Mouse (Mus musculus) kidney, postnatal 36 days (tissue): ENCODE measurements around the gene Vwa5b2.

Source experiments
- DNase-seq, 2 experiments: peaks; one replicate each; pipeline ENCODE4 v3.0.0; 2021 to 2022; ENCODE audit warnings: mixed read lengths in 2 of 2

Vwa5b2 gene

GRCm38 (mm10) chr16:20611357-20612227, 22.3 kb downstream of the Vwa5b2 start, which contains the start of the genes Eef1akmt4, Gm49333 and Alg3:
TSS of gene Eef1akmt4 (plus strand) at chr16:20611593.
TSS of gene Gm49333 (plus strand) at chr16:20611610.
TSS of gene Alg3 (minus strand) at chr16:20611735.
- peak; percentile 92 to 94 for DNase-seq

- DNase-seq: peak in 1 of 2 experiments; percentile 70
Observed at GRCm38 (mm10) chr16:20619541-20620398, 30.5 kb downstream of the Vwa5b2 start.

- peak in 1 of 2 experiments; percentile 2 for DNase-seq
Observed at GRCm38 (mm10) chr16:20620399-20620735, 31.1 kb downstream of the Vwa5b2 start.

GRCm38 (mm10) chr16:20620751-20621190, 31.5 kb downstream of the Vwa5b2 start:
- DNase-seq: no peak

- peak; percentile 80 to 90 for DNase-seq
Observed at GRCm38 (mm10) chr16:20621191-20621990, 32.1 kb downstream of the Vwa5b2 start, which contains the start of gene Camk2n2. TSS of gene Camk2n2 (minus strand) at chr16:20621287.

DNA sequence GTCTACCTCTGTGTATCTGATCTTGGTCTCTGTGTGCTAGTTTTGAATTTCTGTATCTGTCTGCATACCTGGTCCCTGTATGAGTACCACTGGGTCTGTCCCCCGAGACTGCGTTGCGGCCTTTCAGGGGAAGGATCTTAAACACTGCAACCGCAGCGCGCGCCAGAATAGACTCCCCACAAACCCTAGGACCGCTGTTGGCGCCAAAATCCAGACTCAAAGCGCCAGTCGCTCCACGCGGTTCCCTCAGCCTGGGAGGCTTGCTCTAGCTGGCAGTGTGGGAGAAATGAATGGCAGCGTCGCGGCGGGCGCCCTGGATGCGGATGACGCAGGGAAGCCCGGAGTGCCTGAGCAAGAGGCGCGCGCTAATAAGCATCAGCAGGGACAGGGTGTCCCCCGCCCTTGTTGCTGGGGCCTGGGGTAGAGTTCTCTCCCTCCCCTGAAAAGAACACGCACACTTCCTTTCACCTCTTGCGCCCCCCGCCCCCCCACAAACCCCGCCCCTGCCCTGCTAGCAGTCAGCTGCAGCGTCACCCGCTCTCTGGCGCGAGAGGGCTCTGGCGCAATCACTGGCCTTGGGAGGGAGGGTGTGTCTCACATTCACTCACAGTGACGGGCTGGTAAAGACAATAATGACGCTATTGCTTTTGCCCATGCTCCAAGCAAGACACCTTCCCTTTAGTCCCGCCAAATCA, 32.9 kb downstream of the Vwa5b2 start:
- peak; percentile 50 to 53 for DNase-seq

- no peak for DNase-seq
Observed at GRCm38 (mm10) chr16:20623211-20623610, 33.9 kb downstream of the Vwa5b2 start.

DNA sequence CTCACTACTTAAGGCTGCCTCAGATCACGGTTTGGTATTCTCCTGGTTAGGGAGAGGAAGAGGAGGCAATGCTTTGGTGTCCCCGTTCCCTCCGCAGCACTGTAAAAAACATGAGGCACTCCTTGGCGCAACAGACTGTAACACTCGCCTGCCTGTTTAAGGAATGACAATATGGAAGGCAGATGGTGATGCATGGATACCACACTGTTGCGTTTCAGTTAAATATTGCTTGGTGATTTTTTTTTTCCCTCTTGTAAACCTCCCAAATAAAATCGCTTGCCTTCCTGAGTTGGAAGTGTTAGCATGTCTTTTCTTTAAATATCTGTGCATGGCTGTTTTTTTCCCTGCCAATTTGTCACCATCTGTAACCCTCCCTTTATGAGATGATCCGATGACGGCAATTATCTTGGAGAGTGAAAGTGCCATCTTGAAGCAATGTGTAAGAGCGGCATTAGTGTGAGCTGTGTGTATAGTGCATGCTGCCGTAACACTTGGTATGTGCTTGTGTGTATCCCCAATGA, 39.7 kb downstream of the Vwa5b2 start:
- DNase-seq: no peak

GRCm38 (mm10) chr16:20629731-20630634, 40.7 kb downstream of the Vwa5b2 start, which contains the start of gene Ece2:
TSS of gene Ece2 (plus strand) at chr16:20629828.
- peak in 1 of 2 experiments; percentile 14 for DNase-seq

GRCm38 (mm10) chr16:20637410-20637809, 48.1 kb downstream of the Vwa5b2 start:
- DNase-seq: no peak

- DNase-seq: no peak
Observed at GRCm38 (mm10) chr16:20638367-20638766, 49.1 kb downstream of the Vwa5b2 start.

DNA sequence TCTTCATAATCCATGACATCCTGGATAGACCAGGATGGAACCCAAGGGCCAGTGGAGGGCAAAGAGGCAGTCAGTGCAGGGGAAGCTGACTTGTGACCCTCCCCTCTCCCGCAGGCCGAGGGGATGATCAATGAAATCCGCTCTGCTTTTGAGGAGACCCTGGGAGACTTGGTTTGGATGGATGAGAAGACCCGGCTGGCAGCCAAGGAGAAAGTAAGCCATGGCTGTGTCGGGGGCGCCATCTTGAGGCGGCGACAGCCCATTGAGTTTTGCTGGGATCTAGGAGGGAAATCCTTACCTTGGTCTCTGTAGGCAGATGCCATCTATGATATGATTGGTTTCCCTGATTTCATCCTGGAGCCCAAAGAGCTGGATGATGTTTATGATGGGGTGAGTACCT, 52.9 kb downstream of the Vwa5b2 start:
- DNase-seq: peak; percentile 64 to 89

- no peak for DNase-seq
Observed at GRCm38 (mm10) chr16:20643911-20644310, 54.6 kb downstream of the Vwa5b2 start.

- DNase-seq: peak; percentile 97 to 99
Observed at GRCm38 (mm10) chr16:20651076-20651946, 62.0 kb downstream of the Vwa5b2 start, which contains the start of gene Psmd2. TSS of gene Psmd2 (plus strand) at chr16:20651652.

GRCm38 (mm10) chr16:20651947-20652310, 62.7 kb downstream of the Vwa5b2 start:
- DNase-seq: no peak

DNA sequence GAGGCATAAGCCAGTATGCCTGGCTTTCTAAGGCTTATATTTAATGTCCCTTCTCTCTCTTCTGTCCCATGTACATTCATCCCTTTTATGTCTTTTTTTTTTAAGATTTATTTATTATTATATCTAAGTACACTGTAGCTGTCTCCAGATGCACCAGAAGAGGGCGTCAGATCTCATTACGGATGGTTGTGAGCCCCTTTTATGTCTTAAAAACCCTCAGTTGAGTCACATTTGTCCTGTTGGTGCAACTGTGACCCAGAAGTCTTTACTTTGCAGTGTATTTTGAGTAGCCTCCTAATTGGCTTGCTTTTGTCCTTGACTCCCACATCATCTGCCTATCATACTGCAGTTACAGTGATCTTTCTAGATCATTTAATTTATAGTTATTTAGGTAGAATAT, 64.0 kb downstream of the Vwa5b2 start:
- no peak for DNase-seq
